Mouse (Mus musculus) liver, embryonic 14.5 days (tissue): Measurements from ENCODE around the gene Mrpl1. TPM values are rescaled to one million over a fixed set of nuclear protein-coding genes. Genes with fewer than 3 reads are reported as not detected.

Experiments
- ATAC-seq: fragments of 200-750 bp; cut with Nextera tagmentation; 2 replicates; pipeline ENCODE4 v1.8.0; 2017; ENCODE audit warnings: moderate number of reproducible peaks, mild to moderate bottlenecking, moderate library complexity; ENCODE audit not compliant: insufficient read depth
- DNase-seq, 3 experiments: peaks; one replicate each; pipeline ENCODE4 v3.0.0-alpha.2; 2012 to 2013; ENCODE audit warnings: low read depth in 3 of 3, low spot score in 3 of 3
- H3K27ac ChIP-seq: fragments of 300-500 bp; sonication (generic); 2 replicates; pipeline ENCODE4 v1.5.1; 2014; ENCODE audit warnings: moderate library complexity, mild to moderate bottlenecking, control low read depth, inconsistent platforms
- H3K27me3 ChIP-seq: fragments of 300-500 bp; sonication (generic); 2 replicates; pipeline ENCODE4 v1.6.1; 2014; ENCODE audit warnings: mild to moderate bottlenecking, low read length, moderate library complexity; ENCODE audit not compliant: control insufficient read depth, insufficient read depth
- H3K36me3 ChIP-seq: fragments of 300-500 bp; sonication (generic); replicated peaks from 2 replicates; pipeline ENCODE4 v1.6.1; 2014; ENCODE audit warnings: low read depth; ENCODE audit not compliant: control insufficient read depth, insufficient read depth
- H3K4me1 ChIP-seq, 2 experiments: fragments of 200-500 bp in 1 of 2; fragments of 300-500 bp in 1 of 2; sonication (generic) in 1 of 2; replicated peaks; 2 replicates each; pipeline ENCODE4 v1.6.1; 2012 to 2014; ENCODE audit warnings: antibody characterized with exemption in 1 of 2, inconsistent platforms in 1 of 2, low read length in 1 of 2; ENCODE audit not compliant: control insufficient read depth in 2 of 2, insufficient read depth in 2 of 2
- H3K4me2 ChIP-seq: fragments of 300-500 bp; sonication (generic); 2 replicates; pipeline ENCODE4 v1.6.1; 2014; ENCODE audit warnings: low read depth, mild to moderate bottlenecking, control low read depth, moderate library complexity
- H3K4me3 ChIP-seq, 2 experiments: fragments of 200-500 bp in 1 of 2; fragments of 300-500 bp in 1 of 2; sonication (generic) in 1 of 2; 2 replicates each; pipeline ENCODE4 v1.5.1; 2012 to 2014; ENCODE audit warnings: low read depth in 2 of 2, low read length in 2 of 2, mild to moderate bottlenecking in 2 of 2, control low read depth in 1 of 2, inconsistent platforms in 1 of 2, moderate library complexity in 1 of 2; ENCODE audit not compliant: insufficient read depth in 1 of 2
- H3K9ac ChIP-seq: fragments of 300-500 bp; sonication (generic); replicated peaks from 2 replicates; pipeline ENCODE4 v1.6.1; 2014; ENCODE audit warnings: mild to moderate bottlenecking, control low read depth, moderate library complexity
- H3K9me3 ChIP-seq: fragments of 300-500 bp; sonication (generic); 2 replicates; pipeline ENCODE4 v1.6.1; 2016; ENCODE audit warnings: low read length, mixed read lengths; ENCODE audit not compliant: control insufficient read depth
- CTCF ChIP-seq: IDR thresholded peaks from 2 replicates; pipeline ENCODE4 v1.5.1; 2016; ENCODE audit warnings: antibody characterized with exemption, low read depth, control low read depth
- EP300 ChIP-seq: IDR thresholded peaks from 2 replicates; pipeline ENCODE4 v1.6.1; 2016; ENCODE audit warnings: antibody characterized with exemption, low read depth
- WGBS: fragments of 180-500 bp; shearing (Covaris S2); extraction: QIAGEN DNeasy Blood & Tissue Kit; methylation state at CpG from one replicate; pipeline ENCODE4 v1.1.7; 2014; ENCODE audit not compliant: insufficient replicate concordance; 5-methylcytosine and 5-hydroxymethylcytosine counted together
- polyA plus RNA-seq, 2 experiments: library from polyadenylated mRNA; depleted of rRNA in 1 of 2; stranded (reverse) in 1 of 2; unstranded in 1 of 2; fragments of >200 nt; fragmentation: Nextera tagmentation in 1 of 2; extraction: Ambion mirVana in 1 of 2; gene quantifications; 2 replicates each; pipeline versions ENCODE4 v1.2.1 to v1.2.3; 2012 to 2014

Gene Mrpl1
- polyA plus RNA-seq, 2 experiments: 6.0 to 14.7 TPM

DNA sequence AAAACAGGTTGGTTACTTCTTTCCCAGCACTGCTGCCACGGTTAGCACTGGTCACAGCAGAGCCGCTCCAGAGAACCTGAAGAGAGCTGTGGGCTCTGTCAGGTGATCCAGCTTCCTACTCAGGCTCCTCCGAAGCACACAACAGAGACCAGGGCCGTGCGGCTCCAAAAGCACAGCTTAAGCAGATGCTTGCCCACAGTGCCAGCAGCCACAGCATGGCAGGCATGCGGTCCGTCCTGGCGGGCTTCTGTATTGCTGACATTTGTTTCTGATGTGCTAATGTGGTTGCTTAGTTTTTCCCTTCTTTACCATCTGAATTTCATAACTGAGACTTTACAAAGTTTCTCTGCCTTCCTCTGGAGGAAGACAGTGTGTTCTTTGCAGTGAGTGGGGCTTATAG, 17.2 kb downstream of the Mrpl1 start:
- ATAC-seq: no peak
- WGBS: 89% methylated on average over 8 of the region's 8 CpGs
- no peaks in the 10 kb centered on the region for H3K9me3 ChIP-seq
- TF ChIP-seq CTCF: no peak
- H3K4me1 ChIP-seq: peaks cover 0 to 8% of the 10 kb centered on the region in 2 experiments; a peak in 3 of 4 replicates
- no peak overlapping the region for H3K9ac ChIP-seq
- no peaks in the 10 kb centered on the region for H3K27me3 ChIP-seq
- no peak overlapping the region for H3K4me3 ChIP-seq
- H3K27ac ChIP-seq: no peak overlapping the region
- H3K4me2 ChIP-seq: no peak overlapping the region
- peaks cover 2% of the 10 kb centered on the region; the same call in 1 of the 2 replicates for H3K36me3 ChIP-seq
- no peak for DNase-seq

DNA sequence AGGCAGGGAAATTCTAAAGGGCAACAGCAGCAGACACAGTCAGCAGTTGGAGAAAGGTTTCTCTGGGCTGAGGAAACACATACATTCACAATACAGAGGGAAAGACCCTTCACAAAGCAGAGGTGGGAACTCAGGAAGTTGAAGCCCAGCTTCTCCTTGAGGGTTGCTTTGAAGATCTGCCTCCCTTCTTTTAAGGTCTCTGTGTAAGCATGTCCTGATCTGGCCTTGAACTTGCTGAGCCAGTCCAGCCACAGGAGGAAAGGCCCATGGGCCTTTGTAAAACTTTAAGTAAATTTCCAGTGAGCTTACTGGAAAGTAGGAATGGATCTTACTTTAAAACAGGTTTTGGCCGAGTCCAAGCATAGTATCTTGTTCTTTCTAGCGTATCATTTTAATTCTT, 19.7 kb downstream of the Mrpl1 start:
- no peaks in the 10 kb centered on the region for H3K27me3 ChIP-seq
- H3K4me3 ChIP-seq: no peak overlapping the region
- no peaks in the 10 kb centered on the region for H3K9me3 ChIP-seq
- peaks cover 2% of the 10 kb centered on the region; the same call in 1 of the 2 replicates for H3K36me3 ChIP-seq
- H3K27ac ChIP-seq: no peak overlapping the region
- no peaks in the 10 kb centered on the region for H3K4me1 ChIP-seq
- DNase-seq (no peak), ATAC-seq (no peak)
- no peak overlapping the region for H3K9ac ChIP-seq
- 80% methylated on average over 2 of the region's 2 CpGs for WGBS
- H3K4me2 ChIP-seq: no peak overlapping the region
- no peak for TF ChIP-seq CTCF
- TF ChIP-seq EP300: no peak

DNA sequence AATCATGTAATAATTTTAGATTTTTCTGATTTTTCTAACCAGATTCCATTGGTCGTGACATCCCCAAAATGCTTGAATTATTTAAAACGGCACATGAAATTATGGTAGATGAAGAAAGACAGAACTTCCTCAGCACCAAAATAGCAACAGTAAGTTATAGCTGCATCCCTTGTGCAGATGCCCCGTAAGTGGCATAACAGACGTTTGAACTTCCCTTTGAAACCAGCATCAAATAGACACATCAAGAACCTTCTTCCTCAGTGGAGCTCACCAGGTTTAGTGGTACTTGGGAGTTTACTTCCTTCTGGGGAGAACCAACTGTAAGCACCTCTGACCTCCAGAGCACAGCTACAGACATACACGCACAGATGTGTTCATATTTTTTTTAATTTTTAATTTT, 29.5 kb downstream of the Mrpl1 start:
- ATAC-seq: no peak
- H3K27me3 ChIP-seq: no peaks in the 10 kb centered on the region
- TF ChIP-seq EP300 (no peak), CTCF (no peak)
- no peak overlapping the region for H3K4me3 ChIP-seq
- H3K27ac ChIP-seq: no peak overlapping the region
- 71% methylated on average over 5 of the region's 5 CpGs for WGBS
- H3K9ac ChIP-seq: no peak overlapping the region
- H3K9me3 ChIP-seq: no peaks in the 10 kb centered on the region
- no peaks in the 10 kb centered on the region for H3K4me1 ChIP-seq
- H3K36me3 ChIP-seq: peaks cover 5% of the 10 kb centered on the region
- DNase-seq: no peak
- H3K4me2 ChIP-seq: no peak overlapping the region

DNA sequence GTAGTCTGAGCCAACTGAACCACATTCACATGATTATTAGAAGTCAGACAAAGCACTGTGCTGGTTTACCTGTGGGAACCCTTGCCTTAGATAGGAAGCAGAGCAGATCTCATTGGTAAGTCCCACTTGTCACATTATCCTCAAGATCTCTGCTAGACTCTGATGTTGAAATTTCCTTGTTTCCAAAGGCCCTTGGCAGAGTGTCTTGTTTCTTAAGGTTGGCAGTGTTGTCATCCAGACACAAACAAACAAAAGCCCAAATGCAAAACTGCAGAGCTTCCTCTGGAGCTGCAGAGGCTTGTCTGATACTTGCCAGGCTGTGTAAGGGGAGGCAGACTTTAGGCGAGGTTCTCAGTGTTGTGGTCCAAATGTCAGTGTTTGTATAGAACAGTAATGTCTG, 31.6 kb downstream of the Mrpl1 start:
- DNase-seq (no peak), ATAC-seq (no peak)
- Histone ChIP-seq H3K9me3 (no peaks in the 10 kb centered on the region), H3K4me2 (no peak overlapping the region), H3K4me3 (no peak overlapping the region), H3K36me3 (peaks cover 5% of the 10 kb centered on the region), H3K9ac (no peak overlapping the region), H3K27me3 (no peaks in the 10 kb centered on the region), H3K27ac (no peak overlapping the region), H3K4me1 (no peaks in the 10 kb centered on the region)
- 78% methylated on average over 1 of the region's 1 CpGs for WGBS
- TF ChIP-seq EP300 (no peak), CTCF (no peak)

DNA sequence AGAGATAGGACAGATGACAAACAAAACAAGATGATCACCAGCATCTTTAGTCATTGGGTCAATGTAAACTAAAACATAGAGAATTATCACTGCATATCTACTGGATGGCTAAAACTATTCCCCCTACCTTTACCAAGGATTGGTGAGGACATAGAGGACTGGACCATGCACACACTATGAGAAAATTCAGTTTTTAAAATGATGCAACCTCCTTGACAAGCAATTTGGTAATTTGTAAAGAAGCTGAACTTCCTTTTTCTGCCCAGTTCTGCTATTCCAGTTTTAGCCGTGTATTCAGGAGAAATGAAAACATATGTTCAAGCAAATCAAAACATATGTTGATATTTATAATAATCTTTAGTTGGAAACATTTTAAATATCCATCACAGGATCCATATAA, 35.2 kb downstream of the Mrpl1 start:
- TF ChIP-seq CTCF: no peak
- TF ChIP-seq EP300: no peak
- Histone ChIP-seq H3K9ac (no peak overlapping the region), H3K4me3 (no peak overlapping the region), H3K27me3 (no peaks in the 10 kb centered on the region), H3K4me1 (no peaks in the 10 kb centered on the region), H3K9me3 (no peaks in the 10 kb centered on the region), H3K27ac (no peak overlapping the region), H3K4me2 (no peak overlapping the region), H3K36me3 (peaks cover 5% of the 10 kb centered on the region)
- DNase-seq (no peak), ATAC-seq (no peak)
- WGBS: 50% methylated on average over 1 of the region's 1 CpGs

DNA sequence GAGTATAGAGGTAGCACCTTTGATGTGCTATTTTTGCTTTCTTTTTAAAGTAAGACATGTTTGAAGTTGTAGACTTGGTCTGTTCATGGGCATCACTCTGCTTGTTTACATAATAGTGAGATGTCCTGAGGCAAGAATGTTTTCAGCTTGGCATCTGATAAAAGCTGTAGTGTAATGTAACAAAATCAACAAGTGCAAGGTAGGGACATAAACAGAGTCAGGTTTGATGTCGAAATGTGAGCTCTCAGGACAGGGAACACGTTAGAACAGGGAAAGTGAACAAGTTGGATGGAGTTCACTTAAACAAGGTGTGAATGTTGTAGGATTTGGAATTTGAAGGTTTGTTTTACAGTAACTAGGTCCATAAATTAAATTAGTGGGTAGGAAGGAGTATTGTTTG, 44.7 kb downstream of the Mrpl1 start:
- no peak overlapping the region for H3K27ac ChIP-seq
- DNase-seq (no peak), ATAC-seq (no peak)
- no peaks in the 10 kb centered on the region for H3K9me3 ChIP-seq
- no peaks in the 10 kb centered on the region for H3K27me3 ChIP-seq
- no peak overlapping the region for H3K4me2 ChIP-seq
- no peak overlapping the region for H3K4me3 ChIP-seq
- no peak for TF ChIP-seq EP300
- TF ChIP-seq CTCF: no peak
- 67% methylated on average over 2 of the region's 2 CpGs for whole genome bisulfite sequencing
- no peaks in the 10 kb centered on the region; the same call in 1 of the 2 replicates for H3K36me3 ChIP-seq
- H3K4me1 ChIP-seq: no peaks in the 10 kb centered on the region
- no peak overlapping the region for H3K9ac ChIP-seq
